Mouse (Mus musculus) c-Kit-positive CD71-positive TER-119-negative erythroid progenitor cells, embryonic 14.5 days (primary cell): ENCODE data around the gene Gm10800.
"Not testable (repeated sequence)": the region's sequence is repeated elsewhere in the genome, so short reads cannot be mapped to it uniquely, and the experiment has no call there.

Experiments
- DNase-seq: peaks from one replicate; pipeline ENCODE4 v3.0.0-alpha.2; 2013; ENCODE audit warnings: low read depth

The Gm10800 gene

DNA sequence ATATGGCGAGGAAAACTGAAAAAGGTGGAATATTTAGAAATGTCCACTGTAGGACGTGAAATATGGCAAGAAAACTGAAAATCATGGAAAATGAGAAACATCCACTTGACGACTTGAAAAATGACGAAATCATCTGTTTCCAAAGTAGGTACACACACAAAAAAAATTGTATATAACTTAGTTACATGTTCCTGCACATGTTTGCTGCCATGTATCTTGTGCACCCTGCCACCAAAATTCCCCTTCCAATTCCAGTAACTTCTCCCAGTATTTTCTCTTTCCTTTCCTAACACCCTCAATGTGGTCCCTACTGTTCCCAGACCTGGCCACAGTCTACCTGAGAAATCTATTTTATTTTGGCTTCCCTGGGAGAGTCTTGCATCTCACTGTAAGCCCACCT lies at the start of gene Gm10800:
TSS of gene Gm10800 (minus strand) at position 101 of the 400 bp plus-strand sequence.
- DNase-seq, result not testable (repeated sequence)

DNA sequence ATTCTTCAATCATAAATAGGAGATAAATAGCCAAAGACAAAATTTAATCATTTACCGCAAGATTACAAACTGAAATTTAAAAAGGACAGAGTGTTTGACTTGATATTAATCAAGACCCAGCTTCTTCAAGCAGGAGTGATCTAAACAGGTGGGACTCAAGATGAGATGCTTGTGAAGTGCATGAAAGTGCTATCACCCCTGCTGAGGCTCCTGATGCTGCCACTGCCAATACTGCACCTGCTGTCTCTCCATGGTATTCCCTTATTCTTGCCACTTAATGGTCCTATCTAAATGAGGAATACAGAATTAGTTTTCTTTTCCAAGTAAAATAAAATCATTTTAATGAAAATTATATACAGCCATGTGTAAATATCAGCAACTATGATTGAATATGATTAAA lies 30.4 kb upstream of the Gm10800 start:
- no peak for DNase-seq

DNA sequence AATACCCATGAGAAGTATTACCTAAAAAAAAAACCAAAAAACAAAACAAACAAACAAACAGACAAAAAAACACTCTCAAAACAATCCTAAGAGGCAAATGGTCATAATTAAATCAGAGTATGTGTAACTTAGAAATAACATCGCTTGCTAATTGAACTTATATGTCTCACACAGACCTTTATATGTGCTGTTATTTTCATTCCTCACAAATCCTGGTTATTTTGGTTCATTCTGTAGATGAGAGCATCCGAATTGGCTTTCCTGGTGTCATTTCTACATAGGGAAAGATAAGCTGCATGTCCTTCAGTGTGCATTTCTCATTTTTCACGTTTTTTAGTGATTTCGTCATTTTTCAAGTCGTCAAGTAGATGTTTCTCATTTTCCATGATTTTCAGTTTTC lies 5.2 kb downstream of the Gm10800 start, which contains the start of gene Gm10801:
TSS of gene Gm10801 (plus strand) at position 301 of the 400 bp plus-strand sequence.
- DNase-seq, result not testable (repeated sequence)
